ENCODE assay signal across 9 mouse cellular contexts in the genomic region with DNA sequence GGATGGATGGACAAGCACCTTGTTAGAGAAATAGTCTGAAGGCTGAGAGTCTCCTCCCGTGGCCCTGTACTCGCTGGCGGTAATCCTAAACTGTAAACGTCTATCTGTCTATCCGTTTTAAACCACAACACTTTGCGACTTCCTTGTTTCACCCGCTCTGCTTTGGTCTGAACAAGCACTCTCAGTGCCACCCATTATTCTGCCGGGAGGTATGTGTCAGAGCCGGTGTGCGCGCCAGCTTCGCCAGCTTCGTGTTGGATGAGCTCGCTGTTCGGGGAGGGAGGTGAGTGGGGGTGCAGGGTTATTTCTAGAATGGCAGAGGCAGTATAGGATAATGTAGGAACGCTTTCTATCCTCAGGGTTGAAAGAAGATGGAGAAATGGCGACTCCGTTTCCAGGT. TPM values are rescaled to one million over a fixed set of nuclear protein-coding genes. Genes with fewer than 3 reads are reported as not detected.
DNase-seq lines count a peak whose midpoint lies in the region; ATAC-seq and TF ChIP-seq lines count a peak whose summit lies in the region.
"Had no signal": no experiment of that assay in that cellular context is flagged by ENCODE, and none has a peak within 500 bp of the region (broad histone marks: within the 10 kb centered on the region; RNA-seq: fewer than 3 reads in every experiment).

No protein-coding gene starts in this region.

- H3K9me3 ChIP-seq in neural tube, embryonic 12.5 days = no peaks in the 10 kb centered on the region
- H3K9me3 ChIP-seq: heart, embryonic 15.5 days had no signal

- ATAC-seq in neural tube, embryonic 12.5 days (ENCODE audit: low FRiP score, low read depth) = peak; percentile 27; the same call in 1 of the 2 replicates

- intact Hi-C loops in left cerebral cortex, postnatal 14 days (cut with DNase I) = no loop called here

- no peak overlapping the region for H3K27ac ChIP-seq in neural tube, embryonic 12.5 days
- H3K27ac ChIP-seq: heart, embryonic 15.5 days had no signal

- TF ChIP-seq POLR2A in brain, embryonic 14.5 days (IDR thresholded peaks at IDR 0.05; ENCODE audit: borderline replicate concordance, extremely low read depth, insufficient read depth, insufficient read length, poor library complexity, severe bottlenecking) = no peak

- H3K4me1 ChIP-seq in neural tube, embryonic 12.5 days = peaks cover 12% of the 10 kb centered on the region

- H3K4me2 ChIP-seq in neural tube, embryonic 12.5 days (replicated peaks) = no peak overlapping the region

- no peak overlapping the region for H3K9ac ChIP-seq in neural tube, embryonic 12.5 days
- H3K9ac ChIP-seq: heart, embryonic 15.5 days had no signal

- no peak for TF ChIP-seq CTCF in brain, embryonic 14.5 days (IDR thresholded peaks at IDR 0.05; ENCODE audit: borderline replicate concordance, extremely low read depth, insufficient read depth, insufficient read length)

- DNase-seq in neural tube, embryonic 10.5 days (ENCODE audit: extremely low spot score, low spot score) = no peak
- peak; percentile 71 for DNase-seq in brain, embryonic 14.5 days (ENCODE audit: low read depth)
- DNase-seq in left cerebral cortex, postnatal 14 days (ENCODE audit: low spot score in 2 of 2) = peak; percentile 41 to 42
- peak; percentile 53 for DNase-seq in thymus, postnatal 0 days (ENCODE audit: low spot score)
- no peak for DNase-seq in ovary, postnatal 36 days (ENCODE audit: low spot score)
- no peak for DNase-seq in adipocyte (ENCODE audit: low spot score)
- DNase-seq in lung, postnatal 10 days = no peak

- WGBS in neural tube, embryonic 12.5 days = 91% methylated on average over 18 of the region's 18 CpGs

- no peaks in the 10 kb centered on the region for H3K36me3 ChIP-seq in neural tube, embryonic 12.5 days
- H3K36me3 ChIP-seq: heart, embryonic 15.5 days had no signal

- H3K27me3 ChIP-seq in neural tube, embryonic 12.5 days (replicated peaks) = no peaks in the 10 kb centered on the region

- H3K4me3 ChIP-seq in neural tube, embryonic 12.5 days = no peak overlapping the region

RNA-seq across cellular contexts. Expression of gene Pgm2, which starts 48.0 kb away (rescaled TPM):
- polyA plus RNA-seq in neural tube, embryonic 12.5 days (2016; fragmentation: Nextera tagmentation; extraction: Ambion mirVana) = 28.8 and 31.0 TPM in 2 replicates
- 17.2 and 20.7 TPM in 2 replicates for polyA plus RNA-seq in brain, embryonic 14.5 days (2012; rRNA removed)
- 10 to 100 TPM; 10.9 to 11.3 TPM for total RNA-seq in left cerebral cortex, postnatal 14 days (2021)
- 18.2 and 18.9 TPM in 2 replicates for polyA plus RNA-seq in thymus, postnatal 0 days (2015; fragmentation: Nextera tagmentation; extraction: Ambion mirVana)

Comparison
In these comparisons a context has a peak if more than half of its experiments do, and no peak if none do; other contexts are left out.
1. DNase-seq: peak in brain, embryonic 14.5 days (single experiment), left cerebral cortex, postnatal 14 days (2 of 2) and thymus, postnatal 0 days (single experiment); none in neural tube, embryonic 10.5 days (single experiment), ovary, postnatal 36 days (single experiment), adipocyte (single experiment) and lung, postnatal 10 days (single experiment).